Mouse (Mus musculus) left cerebral cortex, postnatal 14 days (tissue): Measurements from ENCODE around the gene Rnf20. TPM values are rescaled to one million over a fixed set of nuclear protein-coding genes. Genes with fewer than 3 reads are reported as not detected.

Source experiments
- DNase-seq, 2 experiments: peaks; one replicate each; pipeline ENCODE4 v3.0.0; 2021 to 2022; ENCODE audit warnings: low spot score in 2 of 2, mixed read lengths in 1 of 2
- intact Hi-C: fragments of 180-260 bp; cut with DNase I; formaldehyde crosslinking; loops from one replicate; pipeline ENCODE4 v1.15.1; 2025
- total RNA-seq, 2 experiments: library from RNA; stranded (reverse); gene quantifications; 2 replicates each; pipeline ENCODE4 v1.2.3; 2021

Gene Rnf20
- total RNA-seq, 2 experiments from 2014 or later: 64.3 to 70.4 TPM

GRCm38 (mm10) chr4:49632139-49632481 is 304 bp downstream of the Rnf20 start:
- intact Hi-C loops: no loop called here
- no peak for DNase-seq

GRCm38 (mm10) chr4:49637821-49638220 is 6.0 kb downstream of the Rnf20 start:
- intact Hi-C loops: no loop called here
- no peak for DNase-seq

GRCm38 (mm10) chr4:49639913-49640312 is 8.1 kb downstream of the Rnf20 start:
- intact Hi-C loops: no loop called here
- DNase-seq: no peak

GRCm38 (mm10) chr4:49659421-49659820 is 27.6 kb downstream of the Rnf20 start:
- DNase-seq: no peak
- intact Hi-C loops: no loop called here

- intact Hi-C loops: no loop called here
- DNase-seq: no peak
Observed at GRCm38 (mm10) chr4:49661664-49662063, 29.9 kb downstream of the Rnf20 start.

GRCm38 (mm10) chr4:49662231-49662630 is 30.4 kb downstream of the Rnf20 start:
- DNase-seq: no peak
- intact Hi-C loops: no loop called here

GRCm38 (mm10) chr4:49664850-49665249 is 33.0 kb downstream of the Rnf20 start:
- DNase-seq: peak in 1 of 2 experiments; percentile 14
- intact Hi-C loops: no loop called here

- DNase-seq: no peak
- intact Hi-C loops: no loop called here
Observed at GRCm38 (mm10) chr4:49676071-49676470, 44.3 kb downstream of the Rnf20 start.

- intact Hi-C loops: no loop called here
Observed at GRCm38 (mm10) chr4:49676790-49677189, 45.0 kb downstream of the Rnf20 start.

GRCm38 (mm10) chr4:49680171-49680875 is 48.5 kb downstream of the Rnf20 start:
- no peak for DNase-seq
- intact Hi-C loops: loop anchor here (10.0 kb wide), 1 partner anchor 164 kb away; the partner anchor contains the start of gene Grin3a

More at GRCm38 (mm10) chr4:49676790-49677189, 45.0 kb downstream of the Rnf20 start:
- no peak for DNase-seq

- intact Hi-C loops: loop anchor here (10.0 kb wide), 1 partner anchor 163 kb away; the partner anchor contains the start of gene Grin3a
- no peak for DNase-seq
Observed at GRCm38 (mm10) chr4:49681812-49682211, 50.0 kb downstream of the Rnf20 start, which contains the start of gene Ppp3r2. Gene Ppp3r2 (minus strand): TSS chr4:49682024.

- peak; percentile 41 to 54 for DNase-seq
- intact Hi-C loops: loop anchor here (2.0 to 10.0 kb wide), 2 partner anchors 156 to 270 kb away; partner anchors contain the start of gene Grin3a
Observed at GRCm38 (mm10) chr4:49688594-49689288, 56.9 kb downstream of the Rnf20 start.

- no peak for DNase-seq
- intact Hi-C loops: no loop called here
Observed at GRCm38 (mm10) chr4:49691405-49692194, 59.8 kb downstream of the Rnf20 start.

Other genes with a start within 250 kb of the Rnf20 start
- not detected for gene Acnat2, start 223.9 kb upstream of the Rnf20 start, total RNA-seq
- 1 to 10 TPM; 1.1 to 1.3 TPM for gene Acnat1, start 158.1 kb upstream of the Rnf20 start, total RNA-seq
- gene Baat, start 125.4 kb upstream of the Rnf20 start, total RNA-seq: under 1 TPM in 1 of 2 experiments, not detected in 1; 0.27 TPM
- 10 to 100 TPM; 28.3 to 31.0 TPM for gene Mrpl50, start 110.9 kb upstream of the Rnf20 start, total RNA-seq
- 10 to 100 TPM in 1 of 2 experiments, 1 to 10 TPM in 1; 8.4 to 17.0 TPM for gene Zfp189, start 110.8 kb upstream of the Rnf20 start, total RNA-seq
- 1 to 10 TPM in 1 of 2 experiments, under 1 TPM in 1; 0.72 to 1.4 TPM for gene Aldob, start 82.5 kb upstream of the Rnf20 start, total RNA-seq
- gene Tmem246, start 34.1 kb upstream of the Rnf20 start, total RNA-seq: 10 to 100 TPM; 66.9 to 68.1 TPM
- gene Ppp3r2, start 50.0 kb downstream of the Rnf20 start, total RNA-seq: under 1 TPM; 0.47 to 0.75 TPM
- 10 to 100 TPM; 51.7 to 57.0 TPM for gene Grin3a, start 213.7 kb downstream of the Rnf20 start, total RNA-seq